Mouse (Mus musculus) thymus, adult 2 months (tissue): ENCODE measurements around the gene Hspb6.

Source experiments
- CTCF ChIP-seq: fragments of 200-500 bp; IDR thresholded peaks from 2 replicates; pipeline ENCODE4 v1.5.1; 2012; ENCODE audit warnings: mild to moderate bottlenecking, control low read depth, low read length, moderate library complexity, borderline replicate concordance; ENCODE audit not compliant: control insufficient read depth, poor library complexity, insufficient read depth; ENCODE audit errors: extremely low read depth
- POLR2A ChIP-seq: fragments of 200-500 bp; IDR thresholded peaks from 2 replicates; pipeline ENCODE4 v1.6.1; 2012; ENCODE audit warnings: mild to moderate bottlenecking, low read length, control low read depth, moderate library complexity; ENCODE audit not compliant: control insufficient read depth, poor library complexity, insufficient read depth; ENCODE audit errors: extremely low read depth

- TF ChIP-seq POLR2A (no peak), CTCF (no peak)
Measured at GRCm38 (mm10) chr7:30602583-30602982, 50.6 kb downstream of the Hspb6 start.
